Mouse (Mus musculus) heart, adult 2 months (tissue): ENCODE results near the gene Svip. TPM values are rescaled to one million over a fixed set of nuclear protein-coding genes. Genes with fewer than 3 reads are reported as not detected.

Experiments used
- DNase-seq, 2 experiments: peaks; one replicate each; pipeline ENCODE4 v3.0.0; 2021
- H3K27ac ChIP-seq: fragments of 200-600 bp; 2 replicates; pipeline ENCODE4 v1.8.1; 2022
- H3K27me3 ChIP-seq: fragments of 200-500 bp; 2 replicates; pipeline ENCODE4 v1.6.1; 2012; ENCODE audit warnings: mild to moderate bottlenecking, low read length, inconsistent platforms, mixed read lengths; ENCODE audit not compliant: control insufficient read depth, insufficient read depth
- H3K36me3 ChIP-seq: fragments of 200-500 bp; 2 replicates; pipeline ENCODE4 v1.6.1; 2012; ENCODE audit warnings: low read length, inconsistent platforms; ENCODE audit not compliant: control insufficient read depth, insufficient read depth
- H3K4me1 ChIP-seq: fragments of 200-500 bp; 2 replicates; pipeline ENCODE4 v1.6.1; 2011; ENCODE audit warnings: low read length; ENCODE audit not compliant: control insufficient read depth, insufficient read depth
- H3K4me3 ChIP-seq: fragments of 200-600 bp; 2 replicates; pipeline ENCODE4 v1.8.1; 2022
- H3K79me2 ChIP-seq: fragments of 200-500 bp; replicated peaks from 2 replicates; pipeline ENCODE4 v1.6.1; 2012; ENCODE audit warnings: mild to moderate bottlenecking, inconsistent platforms, low read length, moderate library complexity, mixed read lengths; ENCODE audit not compliant: control insufficient read depth, insufficient read depth
- H3K9ac ChIP-seq: fragments of 200-500 bp; 2 replicates; pipeline ENCODE4 v1.6.1; 2012; ENCODE audit warnings: low read depth, mild to moderate bottlenecking, control low read depth, inconsistent platforms, low read length, mixed read lengths
- CTCF ChIP-seq: fragments of 200-600 bp; IDR thresholded peaks from 2 replicates; pipeline ENCODE4 v1.8.1; 2022; ENCODE audit warnings: antibody characterized with exemption, mild to moderate bottlenecking, moderate library complexity
- EP300 ChIP-seq: fragments of 200-500 bp; IDR thresholded peaks from 2 replicates; pipeline ENCODE4 v1.6.1; 2011; ENCODE audit warnings: low read depth, low read length, control low read depth; ENCODE audit not compliant: insufficient read depth
- POLR2A ChIP-seq: fragments of 200-500 bp; IDR thresholded peaks from 2 replicates; pipeline ENCODE4 v1.6.1; 2011; ENCODE audit warnings: mild to moderate bottlenecking, low read depth, low read length, control low read depth; ENCODE audit not compliant: insufficient read depth
- WGBS: fragments of 180-500 bp; shearing (Covaris S2); methylation state at CpG from one replicate; pipeline ENCODE4 v1.1.7; 2018; 5-methylcytosine and 5-hydroxymethylcytosine counted together
- intact Hi-C: fragments of 180-260 bp; cut with DNase I; formaldehyde crosslinking; loops from one replicate; pipeline ENCODE4 v1.15.1; 2025
- polyA plus RNA-seq: library from polyadenylated mRNA; depleted of rRNA; stranded (reverse); fragments of >200 nt; gene quantifications from 2 replicates; pipeline ENCODE4 v1.2.3, GENCODE M21; 2012; rRNA removed
- total RNA-seq, 2 experiments: library from RNA; stranded (reverse); gene quantifications; 2 replicates each; pipeline ENCODE4 v1.2.3; 2021

Gene Svip
- total and polyA plus RNA-seq, 3 experiments: 7.9 to 29.2 (median 20.2) TPM

- WGBS: 41% methylated on average over 9 of the region's 9 CpGs
- H3K27ac ChIP-seq: no peak overlapping the region
- DNase-seq: no peak
- intact Hi-C loops: no loop called here
- TF ChIP-seq POLR2A: no peak
- no peak for TF ChIP-seq CTCF
- no peak for TF ChIP-seq EP300
- no peaks in the 10 kb centered on the region for H3K79me2 ChIP-seq
- H3K4me3 ChIP-seq: no peak overlapping the region
- no peaks in the 10 kb centered on the region for H3K27me3 ChIP-seq
- peaks cover 3% of the 10 kb centered on the region; the same call in 1 of the 2 replicates for H3K4me1 ChIP-seq
- no peak overlapping the region for H3K9ac ChIP-seq
- H3K36me3 ChIP-seq: no peaks in the 10 kb centered on the region
Measured at GRCm38 (mm10) chr7:51955424-51956041, 50.3 kb downstream of the Svip start.

Other genes with a start within 250 kb of the Svip start
- gene Gas2, start 144.0 kb downstream of the Svip start, total RNA-seq: 1 to 10 TPM; 4.3 TPM
- 2.3 and 4.9 TPM in 2 replicates for gene Gas2, start 144.0 kb downstream of the Svip start, polyA plus RNA-seq
- gene Fancf, start 143.8 kb downstream of the Svip start, total RNA-seq: 1 to 10 TPM; 1.3 to 2.7 TPM
- 1.6 and 2.2 TPM in 2 replicates for gene Fancf, start 143.8 kb downstream of the Svip start, polyA plus RNA-seq
- not detected for gene 1700015G11Rik, start 9.7 kb upstream of the Svip start, total RNA-seq
- not detected in 2 replicates for gene 1700015G11Rik, start 9.7 kb upstream of the Svip start, polyA plus RNA-seq